Mouse (Mus musculus): ENCODE data around the gene Epb41l4b.

GRCm38 (mm10) chr4:56990215-56990584 lies 153.0 kb downstream of the Epb41l4b start, which contains the start of gene Frrs1l:
- TF ChIP-seq EP300 (IDR thresholded peaks at IDR 0.05; ENCODE audit: low read depth) = no peak
- TF ChIP-seq CTCF (IDR thresholded peaks at IDR 0.05; ENCODE audit: low read depth) = no peak
